Mouse (Mus musculus): ENCODE measurements around the gene Spsb1.
A peak's percentile ranks its signal among the peaks of the same experiment; 100 is the strongest.

Gene Spsb1

DNA sequence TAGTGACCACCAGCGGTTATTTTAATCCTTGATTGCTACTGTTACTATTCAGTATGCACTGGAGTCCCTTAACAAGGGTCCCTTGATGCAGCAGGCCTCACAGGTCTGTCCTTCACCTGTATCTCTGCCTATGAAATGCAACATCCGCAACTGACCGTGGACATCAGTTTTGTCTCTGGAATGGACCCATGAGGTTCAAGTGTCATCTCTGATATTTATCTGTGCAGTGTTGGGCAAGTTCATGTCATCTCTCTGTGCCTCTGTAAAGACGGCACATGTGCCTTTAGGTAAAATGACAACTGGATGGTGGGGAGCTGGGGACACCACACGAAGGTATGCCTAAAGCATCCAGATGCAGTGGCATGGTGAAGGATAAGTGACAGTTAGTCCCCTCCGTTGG lies 96.7 kb downstream of the Spsb1 start:
- no peak for DNase-seq (ENCODE audit: low spot score in 2 of 2)

DNA sequence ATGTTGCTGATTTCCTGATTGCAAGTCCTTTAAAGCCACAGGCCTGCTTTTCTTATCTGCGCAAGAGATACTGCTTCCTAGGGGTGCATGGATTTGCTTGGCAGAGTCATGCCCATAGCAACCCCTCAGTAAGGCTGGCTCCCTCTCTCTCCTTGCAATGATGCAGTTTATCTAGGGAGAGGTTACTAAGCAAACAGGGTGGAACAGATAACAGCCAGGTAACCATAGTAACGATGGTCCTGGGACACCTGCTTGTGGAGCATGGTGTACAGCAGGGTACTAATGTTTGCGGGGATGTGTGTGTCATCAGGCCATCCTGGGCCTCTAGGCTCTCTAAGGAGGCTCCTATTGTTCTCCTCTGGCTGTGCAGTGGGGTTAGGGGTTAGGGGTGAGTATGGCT lies 97.2 kb downstream of the Spsb1 start:
- no peak for DNase-seq (ENCODE audit: low spot score in 2 of 2)

DNA sequence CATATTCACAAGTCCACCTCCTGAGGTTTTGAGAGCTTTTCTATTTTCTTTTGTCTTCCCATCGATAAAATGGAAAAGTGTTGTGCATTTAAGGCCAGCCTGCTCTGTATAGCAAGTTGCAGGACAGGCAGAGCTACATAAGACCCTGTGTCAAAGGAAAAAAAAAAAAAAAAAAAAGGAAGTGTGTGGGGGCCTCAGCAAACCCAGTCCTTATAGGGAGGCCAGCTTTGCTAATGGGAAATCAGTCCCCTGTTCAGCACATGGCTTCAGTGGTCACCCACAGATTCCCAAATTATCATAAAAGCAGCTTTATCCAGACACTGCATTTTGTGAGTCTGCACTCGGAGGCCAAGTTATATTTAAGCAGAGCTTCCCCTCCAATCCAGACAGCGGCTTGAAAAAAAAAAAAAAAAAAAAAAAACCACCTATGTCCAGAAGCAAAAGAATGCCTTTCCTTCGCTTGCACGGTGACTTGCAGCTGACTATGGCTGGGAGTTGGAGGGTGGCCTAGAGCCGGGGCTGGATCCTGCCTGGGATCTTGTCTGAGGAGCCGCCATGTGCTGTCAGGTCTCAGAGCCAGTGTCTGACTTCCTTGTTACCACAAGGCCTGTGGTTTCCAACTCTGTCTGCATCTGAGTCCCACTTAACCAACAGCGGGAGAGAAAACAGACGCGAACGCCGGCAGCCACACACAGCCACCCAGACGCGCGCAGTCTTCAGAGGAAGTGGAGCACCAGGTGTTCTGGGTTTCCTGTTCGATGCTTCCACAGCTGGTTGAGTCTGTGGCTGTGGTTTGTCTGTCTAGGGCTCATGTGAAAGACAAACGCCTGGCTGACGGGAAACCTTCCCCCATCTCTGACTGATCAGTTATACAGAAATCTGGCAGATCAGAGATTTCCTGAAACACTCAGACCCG lies 98.7 kb downstream of the Spsb1 start:
- DNase-seq (ENCODE audit: low spot score in 2 of 2) = peak in 1 of 2 experiments; percentile 52

DNA sequence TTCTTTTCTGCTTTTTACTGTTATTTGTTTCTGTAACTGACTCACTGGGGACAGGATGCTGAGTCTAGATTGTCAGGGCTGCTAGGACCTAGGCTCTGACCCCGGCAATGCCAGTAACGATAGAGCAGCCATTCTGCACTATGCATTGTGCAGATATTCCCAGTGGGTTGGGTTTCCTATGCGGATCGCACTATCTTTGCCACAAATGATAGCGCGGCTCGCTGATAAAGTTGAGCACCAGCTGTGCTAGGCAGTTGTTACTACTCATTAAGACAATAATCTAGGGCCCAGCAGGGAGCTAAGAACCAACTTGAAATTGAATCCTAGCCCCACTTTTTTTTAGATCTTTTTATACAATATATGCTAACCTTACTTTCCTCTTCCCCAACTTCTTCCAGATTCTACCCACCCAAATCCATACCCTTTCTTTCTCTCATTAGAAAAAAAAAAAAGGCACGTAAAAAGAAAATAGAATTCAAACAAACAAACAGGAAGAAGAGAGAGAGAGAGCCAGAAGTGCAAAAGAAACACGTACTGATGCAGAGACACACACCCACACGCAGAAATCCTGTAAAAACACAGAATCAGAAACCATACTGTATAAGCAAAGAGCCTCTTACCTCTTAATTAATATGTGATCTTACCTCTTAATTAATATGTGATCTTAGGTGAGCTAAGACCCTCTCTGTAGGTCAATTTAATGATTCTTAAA lies 99.5 kb downstream of the Spsb1 start:
- no peak for DNase-seq (ENCODE audit: low spot score in 2 of 2)

DNA sequence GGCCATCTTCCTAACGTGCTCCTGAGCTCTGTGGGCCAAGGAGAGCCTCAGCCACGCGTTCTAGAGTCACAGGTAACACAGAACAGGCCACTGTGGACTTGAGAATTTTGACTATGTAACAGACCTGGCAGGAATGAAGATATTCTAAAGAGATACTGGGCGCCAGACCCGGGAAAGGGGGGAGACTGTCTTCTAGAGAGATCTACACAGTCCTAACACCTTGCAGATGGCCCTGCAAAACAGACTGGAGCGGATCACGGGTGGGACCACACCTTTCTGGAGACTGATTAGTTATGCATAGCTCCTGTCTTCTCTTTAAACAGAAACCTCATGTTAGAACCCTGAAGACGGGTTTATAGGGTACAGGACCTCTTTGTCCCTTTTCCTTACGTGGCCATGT lies 100.1 kb downstream of the Spsb1 start:
- DNase-seq (ENCODE audit: low spot score in 2 of 2) = no peak

DNA sequence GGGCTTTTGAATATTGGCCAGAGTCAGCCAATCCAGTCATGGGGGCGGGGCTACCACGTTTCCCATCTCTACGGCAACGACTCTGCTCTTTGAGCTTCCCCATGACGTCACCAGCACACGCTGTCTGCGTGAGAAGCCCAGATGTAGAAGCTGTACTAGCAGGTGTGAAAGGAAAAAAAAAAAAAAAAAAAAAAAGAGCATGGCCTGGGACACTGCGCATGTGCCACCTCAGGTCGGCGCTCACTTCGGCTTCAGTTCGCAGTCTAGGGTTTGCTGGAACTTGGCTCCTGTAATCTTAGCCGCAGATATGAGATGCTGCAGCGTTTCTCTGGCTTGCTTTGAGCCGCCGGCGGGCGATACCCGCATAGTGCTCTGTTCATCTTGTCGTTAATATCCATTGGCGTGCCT lies 100.5 kb downstream of the Spsb1 start:
- no peak for DNase-seq (ENCODE audit: low spot score in 2 of 2)

DNA sequence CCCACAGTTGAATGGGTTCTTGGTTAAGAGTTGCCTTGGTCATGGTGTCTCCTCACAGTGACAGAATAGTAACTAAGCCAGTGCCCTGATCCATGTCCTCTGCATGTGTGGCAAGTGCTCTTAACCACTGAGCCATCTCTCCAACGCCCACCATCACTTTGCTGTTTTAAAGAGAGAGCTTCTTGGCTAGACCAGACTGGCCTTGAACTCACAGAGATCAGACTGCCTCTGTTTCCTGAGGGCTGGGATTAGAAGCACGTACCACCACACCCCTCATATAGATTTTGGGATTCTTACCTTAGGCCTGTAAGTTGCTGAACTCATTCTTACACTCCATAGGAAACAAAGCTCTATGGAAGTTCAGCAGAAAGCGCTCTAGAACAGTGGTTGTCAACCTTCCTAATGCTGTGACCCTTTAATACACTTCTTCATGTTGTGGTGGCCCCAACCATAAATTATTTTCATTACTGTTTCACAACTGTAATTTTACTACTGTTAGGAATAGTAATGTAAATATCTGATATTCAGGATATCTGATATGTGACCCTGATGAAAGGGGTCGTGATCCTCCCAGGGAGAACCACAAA lies 101.1 kb downstream of the Spsb1 start:
- DNase-seq (ENCODE audit: low spot score in 2 of 2) = no peak

DNA sequence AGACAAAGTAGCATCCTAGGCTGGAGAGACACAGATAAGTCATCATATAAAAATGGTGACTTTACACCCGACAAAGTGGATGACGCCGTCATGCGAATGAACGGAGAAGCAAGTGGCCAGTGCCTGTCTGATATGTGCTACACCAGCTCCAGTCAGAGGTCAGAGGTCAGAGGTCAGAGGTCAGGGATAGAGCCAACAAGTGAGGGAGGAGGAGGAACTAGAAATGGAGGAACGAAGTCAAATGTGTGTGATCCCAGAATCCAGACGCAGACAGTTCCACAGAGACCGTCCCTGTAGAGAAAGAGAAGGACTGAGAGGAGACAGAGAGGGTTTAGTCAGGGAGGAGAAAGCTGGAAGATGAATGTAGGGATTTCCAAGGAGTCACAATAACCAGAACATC lies 103.3 kb downstream of the Spsb1 start:
- DNase-seq (ENCODE audit: low spot score in 2 of 2) = no peak

DNA sequence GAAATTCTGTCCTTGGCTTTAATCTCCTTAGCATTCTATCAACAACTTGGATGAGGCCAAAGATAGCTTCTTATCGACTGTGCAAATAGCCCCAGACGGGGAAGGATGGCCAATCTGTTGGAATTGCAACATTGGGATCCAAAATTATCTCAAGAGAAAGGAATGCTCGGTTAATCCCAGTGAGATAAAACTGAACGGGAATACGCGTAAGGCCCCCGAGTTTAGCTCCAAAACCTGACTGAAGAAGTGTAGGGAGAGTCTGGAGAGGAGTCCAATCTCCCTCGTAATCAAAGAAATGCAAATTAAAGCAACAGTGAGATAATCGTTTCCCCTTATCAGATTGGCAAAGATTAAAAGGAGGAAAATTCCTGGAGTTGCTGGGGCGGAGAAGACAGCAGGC lies 104.2 kb downstream of the Spsb1 start:
- DNase-seq (ENCODE audit: low spot score in 2 of 2) = peak in 1 of 2 experiments; percentile 49

DNA sequence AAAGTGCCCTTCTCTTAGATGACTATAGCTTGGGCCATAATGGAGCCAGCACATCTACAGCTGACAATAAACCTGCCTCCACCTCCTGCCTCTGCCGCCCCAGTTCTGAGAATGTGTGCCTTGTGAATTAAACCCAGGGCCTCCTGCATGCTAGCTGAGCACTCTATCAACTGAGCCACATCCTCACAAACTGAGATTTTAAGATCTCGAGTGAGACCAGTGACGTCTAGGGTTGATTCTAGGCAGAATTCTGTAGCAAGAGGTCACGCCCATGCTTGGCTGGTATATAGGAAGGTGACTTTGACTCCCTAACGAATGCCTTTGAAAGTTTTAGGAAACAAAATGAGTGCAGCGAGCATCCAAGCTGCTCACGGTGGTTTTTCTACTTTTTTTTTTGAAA lies 104.8 kb downstream of the Spsb1 start:
- no peak for DNase-seq (ENCODE audit: low spot score in 2 of 2)

DNA sequence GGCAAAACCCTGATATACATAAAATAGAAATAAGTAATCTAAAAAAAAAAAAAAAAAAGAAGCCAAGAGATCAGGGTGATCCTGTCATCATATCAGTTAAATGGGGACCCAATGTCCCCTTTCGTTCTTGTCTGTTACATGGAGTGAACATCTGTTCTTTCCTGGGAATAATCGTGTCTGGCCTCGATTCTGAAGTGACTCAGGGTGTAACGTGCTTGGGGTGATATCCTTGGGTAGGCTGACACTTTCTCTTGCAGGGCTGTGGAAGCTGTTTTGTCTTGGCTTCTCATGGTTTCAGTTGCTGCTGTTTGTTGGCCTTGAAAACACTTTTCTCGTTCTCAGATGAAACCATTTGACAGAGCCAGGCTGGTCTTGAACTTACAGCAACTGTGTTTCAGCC lies 105.8 kb downstream of the Spsb1 start:
- DNase-seq (ENCODE audit: low spot score in 2 of 2) = peak; percentile 64 to 67

DNA sequence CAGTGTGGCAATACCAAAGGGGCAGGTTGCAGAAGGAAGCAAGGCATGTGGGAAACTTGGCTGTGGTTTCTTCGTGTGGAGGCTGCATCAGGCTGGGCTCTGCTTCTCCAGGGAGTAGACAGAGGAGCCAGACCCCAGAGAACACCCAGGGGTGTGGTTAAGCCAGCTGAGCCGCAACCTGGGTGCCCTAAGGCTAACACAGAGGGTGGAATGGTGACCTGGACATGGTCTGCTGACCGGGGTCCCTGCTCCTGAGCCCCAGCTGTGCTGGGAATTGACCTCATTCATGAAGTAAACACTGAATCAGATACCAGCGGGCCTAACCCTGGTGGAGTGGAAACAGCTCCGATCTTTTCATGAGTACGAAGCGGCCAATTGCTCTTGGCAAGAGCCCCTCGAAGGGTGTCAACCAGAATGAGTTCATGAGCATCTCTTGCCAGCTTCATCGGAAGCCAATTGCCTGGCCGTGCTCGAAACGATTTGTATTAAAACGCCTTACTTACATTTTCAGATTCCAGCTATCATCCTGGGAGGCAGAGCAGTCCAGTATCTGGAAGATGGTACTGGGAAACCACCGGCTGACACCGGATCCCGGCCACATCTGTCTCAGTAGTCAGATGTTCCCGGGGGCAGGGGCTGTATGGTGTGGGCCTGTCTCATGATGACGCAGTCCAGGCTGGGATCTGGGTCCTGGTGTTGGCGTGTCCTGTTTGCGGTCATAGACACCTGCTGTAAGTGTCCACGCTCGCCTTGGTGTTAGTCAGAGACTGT lies 107.8 kb downstream of the Spsb1 start:
- DNase-seq (ENCODE audit: low spot score in 2 of 2) = peak; percentile 78 to 80

Data from heart, adult 9 months (tissue).